Mouse (Mus musculus) cerebellum, adult 2 months (tissue): ENCODE measurements around the gene Inf2. TPM values are rescaled to one million over a fixed set of nuclear protein-coding genes. Genes with fewer than 3 reads are reported as not detected.
A peak's percentile ranks its signal among the peaks of the same experiment; 100 is the strongest.

Experiments
- DNase-seq, 2 experiments: peaks; one replicate each; pipeline ENCODE4 v3.0.0; 2021
- H3K27ac ChIP-seq: fragments of 200-500 bp; 2 replicates; pipeline ENCODE4 v1.5.1; 2012; ENCODE audit warnings: low read length, control low read depth, inconsistent platforms; ENCODE audit not compliant: insufficient read depth
- H3K27me3 ChIP-seq: fragments of 200-500 bp; 2 replicates; pipeline ENCODE4 v1.6.1; 2012; ENCODE audit warnings: inconsistent platforms, mild to moderate bottlenecking, low read length, moderate library complexity; ENCODE audit not compliant: control insufficient read depth, insufficient read depth
- H3K4me1 ChIP-seq: fragments of 200-500 bp; 2 replicates; pipeline ENCODE4 v1.6.1; 2011; ENCODE audit warnings: low read length; ENCODE audit not compliant: control insufficient read depth, insufficient read depth
- H3K4me3 ChIP-seq: fragments of 200-500 bp; replicated peaks from 2 replicates; pipeline ENCODE3; 2011; ENCODE audit warnings: mild to moderate bottlenecking, low read depth, low read length, control low read depth; ENCODE audit not compliant: insufficient read depth
- CTCF ChIP-seq: fragments of 200-500 bp; IDR thresholded peaks from 2 replicates; pipeline ENCODE4 v1.5.1; 2011; ENCODE audit warnings: low read depth, mild to moderate bottlenecking, control low read depth, low read length, moderate library complexity, borderline replicate concordance; ENCODE audit not compliant: insufficient read depth
- POLR2A ChIP-seq: fragments of 200-500 bp; IDR thresholded peaks from 2 replicates; pipeline ENCODE4 v1.6.1; 2011; ENCODE audit warnings: low read length, control low read depth, borderline replicate concordance; ENCODE audit not compliant: insufficient read depth
- WGBS: fragments of 180-500 bp; shearing (Covaris S2); methylation state at CpG from one replicate; pipeline ENCODE4 v1.1.7; 2018; 5-methylcytosine and 5-hydroxymethylcytosine counted together
- polyA plus RNA-seq: library from polyadenylated mRNA; depleted of rRNA; stranded (reverse); fragments of >200 nt; gene quantifications from 2 replicates; pipeline ENCODE4 v1.2.3, GENCODE M21; 2012

Inf2 gene
- polyA plus RNA-seq, 1 experiment = 41.8 TPM

- Histone ChIP-seq H3K27me3 (no peaks in the 10 kb centered on the region), H3K4me1 (peaks cover 10% of the 10 kb centered on the region), H3K4me3 (no peak overlapping the region), H3K27ac (no peak overlapping the region)
- DNase-seq = no peak
- whole genome bisulfite sequencing = 82% methylated on average over 6 of the region's 6 CpGs
- no peak for TF ChIP-seq CTCF
- TF ChIP-seq POLR2A = no peak
These were observed 37.9 kb downstream of the Inf2 start for GRCm38 (mm10) chr12:112626455-112626854.

- H3K4me1 ChIP-seq = peaks cover 10% of the 10 kb centered on the region
- DNase-seq = no peak
- TF ChIP-seq POLR2A = no peak
- TF ChIP-seq CTCF = peak; percentile 30; the same call in 1 of the 2 replicates
- H3K27me3 ChIP-seq = no peaks in the 10 kb centered on the region
- 71% methylated on average over 7 of the region's 7 CpGs for WGBS
- H3K4me3 ChIP-seq = no peak overlapping the region
- H3K27ac ChIP-seq = no peak overlapping the region
These were observed 38.7 kb downstream of the Inf2 start for GRCm38 (mm10) chr12:112627097-112627881.

- no peak for TF ChIP-seq POLR2A
- TF ChIP-seq CTCF = no peak
- DNase-seq = no peak
- no peak overlapping the region for H3K4me3 ChIP-seq
- peaks cover 10% of the 10 kb centered on the region for H3K4me1 ChIP-seq
- no peak overlapping the region for H3K27ac ChIP-seq
- no peaks in the 10 kb centered on the region for H3K27me3 ChIP-seq
- WGBS = 93% methylated on average over 6 of the region's 6 CpGs
These were observed 39.6 kb downstream of the Inf2 start for GRCm38 (mm10) chr12:112628197-112628596.

GRCm38 (mm10) chr12:112628928-112629721, 40.5 kb downstream of the Inf2 start:
- Histone ChIP-seq H3K27ac (no peak overlapping the region; the same call in 1 of the 2 replicates), H3K4me1 (peaks cover 10% of the 10 kb centered on the region), H3K27me3 (no peaks in the 10 kb centered on the region), H3K4me3 (peak overlapping the region; percentile 24)
- 18% methylated on average over 19 of the region's 19 CpGs for WGBS
- peak; percentile 53 to 71 for DNase-seq
- TF ChIP-seq POLR2A (peak; percentile 48; the same call in 1 of the 2 replicates), CTCF (no peak)

GRCm38 (mm10) chr12:112630029-112630428, 41.4 kb downstream of the Inf2 start:
- Histone ChIP-seq H3K4me3 (no peak overlapping the region), H3K27ac (no peak overlapping the region), H3K27me3 (no peaks in the 10 kb centered on the region), H3K4me1 (peaks cover 10% of the 10 kb centered on the region)
- no peak for DNase-seq
- 96% methylated on average over 12 of the region's 12 CpGs for WGBS
- TF ChIP-seq POLR2A (no peak), CTCF (no peak)

GRCm38 (mm10) chr12:112630796-112631195, 42.2 kb downstream of the Inf2 start:
- H3K27me3 ChIP-seq = no peaks in the 10 kb centered on the region
- peaks cover 10% of the 10 kb centered on the region for H3K4me1 ChIP-seq
- WGBS = 85% methylated on average over 5 of the region's 5 CpGs
- no peak for DNase-seq
- no peak overlapping the region for H3K27ac ChIP-seq
- no peak overlapping the region for H3K4me3 ChIP-seq
- TF ChIP-seq POLR2A (no peak), CTCF (no peak)

GRCm38 (mm10) chr12:112631472-112631871, 42.9 kb downstream of the Inf2 start:
- no peak for DNase-seq
- Histone ChIP-seq H3K27me3 (no peaks in the 10 kb centered on the region), H3K4me3 (no peak overlapping the region), H3K4me1 (peaks cover 10% of the 10 kb centered on the region), H3K27ac (no peak overlapping the region)
- 52% methylated on average over 1 of the region's 1 CpGs for WGBS
- no peak for TF ChIP-seq CTCF
- TF ChIP-seq POLR2A = no peak
